Mouse (Mus musculus) G1E (cell line): ENCODE measurements around the gene Kcna1. TPM values are rescaled to one million over a fixed set of nuclear protein-coding genes. Genes with fewer than 3 reads are reported as not detected.

Experiments used
- ATAC-seq: 2 replicates; pipeline ENCODE4 v1.8.0; 2016; ENCODE audit warnings: mild to moderate bottlenecking; ENCODE audit not compliant: insufficient number of reproducible peaks, poor library complexity, low FRiP score, severe bottlenecking; ENCODE audit errors: extremely low read depth
- DNase-seq: peaks from one replicate; pipeline ENCODE4 v3.0.0; 2012; ENCODE audit warnings: low spot score
- H3K27me3 ChIP-seq: 2 replicates; pipeline ENCODE4 v1.6.1; 2012; ENCODE audit warnings: mild to moderate bottlenecking, low read length, inconsistent platforms; ENCODE audit not compliant: insufficient read depth
- H3K36me3 ChIP-seq: replicated peaks from 2 replicates; pipeline ENCODE3; 2012; ENCODE audit warnings: mild to moderate bottlenecking, inconsistent platforms
- H3K4me1 ChIP-seq: 2 replicates; pipeline ENCODE4 v1.6.1; 2012; ENCODE audit warnings: low read depth, low read length, inconsistent platforms, mixed read lengths; ENCODE audit not compliant: insufficient read depth
- H3K4me3 ChIP-seq: 2 replicates; pipeline ENCODE4 v1.5.1; 2012; ENCODE audit warnings: low read depth, mild to moderate bottlenecking, inconsistent platforms, low read length, moderate library complexity, mixed read lengths
- H3K9me3 ChIP-seq: replicated peaks from 2 replicates; pipeline ENCODE4 v1.6.1; 2012; ENCODE audit warnings: inconsistent platforms
- CTCF ChIP-seq: IDR thresholded peaks from 2 replicates; pipeline ENCODE4 v1.5.1; 2012; ENCODE audit warnings: low read depth, low read length, inconsistent platforms, mixed read lengths
- GATA1 ChIP-seq: IDR thresholded peaks from 2 replicates; pipeline ENCODE4 v1.6.1; 2012; ENCODE audit warnings: borderline replicate concordance, low read length, inconsistent platforms, mixed read lengths
- GATA2 ChIP-seq: IDR thresholded peaks from 2 replicates; pipeline ENCODE4 v1.6.1; 2012; ENCODE audit warnings: low read depth, low read length, inconsistent platforms, borderline replicate concordance
- POLR2AphosphoS5 ChIP-seq: IDR thresholded peaks from 2 replicates; pipeline ENCODE4 v1.6.1; 2012; ENCODE audit warnings: low read depth, low read length, inconsistent platforms; ENCODE audit not compliant: insufficient replicate concordance
- TAL1 ChIP-seq: conservative IDR thresholded peaks from 2 replicates; pipeline ENCODE4 v1.6.1; 2012; ENCODE audit warnings: low read depth, low read length, inconsistent platforms, mixed read lengths
- polyA plus RNA-seq: library from polyadenylated mRNA; stranded (reverse); fragments of >175 nt; gene quantifications from 2 replicates; pipeline ENCODE4 v1.2.3, GENCODE M21; 2012
- total RNA-seq, 2 experiments: library from RNA; stranded (forward) in 1 of 2; stranded (reverse) in 1 of 2; fragments of 200-1000 nt in 1 of 2; fragments of >200 nt in 1 of 2; fragmentation: Nextera tagmentation in 1 of 2; gene quantifications; 2 replicates each; pipeline ENCODE4 v1.2.3; 2014 to 2017

Kcna1 gene
- total and polyA plus RNA-seq, 3 experiments, result 0.05 TPM; not detected in 2

GRCm38 (mm10) chr6:126657646-126658394, 11.6 kb upstream of the Kcna1 start:
- DNase-seq (no peak), ATAC-seq (no peak)
- H3K4me1 ChIP-seq, result no peaks in the 10 kb centered on the region
- no peak for TF ChIP-seq POLR2AphosphoS5
- TF ChIP-seq GATA2, result no peak
- no peak for TF ChIP-seq CTCF
- TF ChIP-seq TAL1, result no peak
- no peak for TF ChIP-seq GATA1
- H3K9me3 ChIP-seq, result peaks cover 62% of the 10 kb centered on the region
- no peaks in the 10 kb centered on the region for H3K27me3 ChIP-seq
- no peaks in the 10 kb centered on the region for H3K36me3 ChIP-seq
- no peak overlapping the region for H3K4me3 ChIP-seq

DNA sequence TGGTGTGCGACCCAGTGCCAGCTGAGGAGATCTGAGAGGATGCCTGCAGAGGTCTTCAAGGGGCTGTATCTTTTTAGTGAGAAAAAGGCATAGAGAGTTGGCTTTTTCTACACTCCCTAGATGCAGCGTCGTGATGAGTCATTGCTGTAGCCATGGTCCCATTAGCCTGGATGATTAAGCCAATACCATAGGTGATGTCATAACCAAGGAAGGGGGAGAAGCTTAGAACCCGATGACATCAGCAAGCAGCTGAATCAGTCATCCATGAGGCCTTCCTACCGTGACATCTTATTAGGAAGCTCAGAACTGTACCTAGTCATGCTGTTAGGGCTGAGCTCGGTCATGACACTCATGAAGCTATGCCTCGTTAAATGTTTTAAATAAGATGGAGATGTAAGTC, 7.4 kb upstream of the Kcna1 start:
- Histone ChIP-seq H3K36me3 (no peaks in the 10 kb centered on the region), H3K27me3 (no peaks in the 10 kb centered on the region), H3K9me3 (peaks cover 65% of the 10 kb centered on the region), H3K4me1 (no peaks in the 10 kb centered on the region), H3K4me3 (no peak overlapping the region)
- no peak for TF ChIP-seq CTCF
- no peak for TF ChIP-seq GATA2
- no peak for TF ChIP-seq POLR2AphosphoS5
- TF ChIP-seq GATA1, result no peak
- TF ChIP-seq TAL1, result no peak
- 0 out of 2 replicates have a peak, but pooled peaks have one; percentile 6 for ATAC-seq
- no peak for DNase-seq

GRCm38 (mm10) chr6:126645644-126646358, 383 bp downstream of the Kcna1 start:
- Histone ChIP-seq H3K9me3 (peaks cover 79% of the 10 kb centered on the region), H3K36me3 (no peaks in the 10 kb centered on the region), H3K4me3 (no peak overlapping the region), H3K4me1 (no peaks in the 10 kb centered on the region), H3K27me3 (no peaks in the 10 kb centered on the region; the same call in 1 of the 2 replicates)
- ATAC-seq (no peak), DNase-seq (no peak)
- no peak for TF ChIP-seq GATA1

DNA sequence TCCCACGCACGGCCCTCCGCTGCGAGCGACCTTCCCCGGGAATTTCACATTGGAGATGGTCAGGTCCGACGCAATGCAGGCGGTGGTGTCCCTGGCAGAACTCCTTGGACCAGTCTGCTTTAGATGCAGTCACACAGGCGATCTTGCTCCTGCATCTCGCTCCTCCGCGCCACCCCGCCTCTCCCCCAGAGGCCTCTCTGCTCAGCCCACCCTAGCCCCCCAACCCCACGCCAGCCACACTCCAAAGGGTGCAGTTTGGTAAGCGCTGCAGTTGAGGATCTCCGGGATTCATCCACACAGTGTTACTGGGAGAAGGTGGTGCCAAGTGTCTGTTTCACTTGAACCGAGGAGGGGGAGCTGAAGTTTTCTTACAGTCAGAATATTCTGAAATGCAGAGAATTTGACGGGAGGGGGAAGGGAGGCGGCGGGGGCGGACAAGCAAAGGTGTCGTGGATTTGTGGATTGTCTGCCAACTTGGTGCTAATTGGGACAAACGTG, 1.1 kb downstream of the Kcna1 start:
- Histone ChIP-seq H3K36me3 (no peaks in the 10 kb centered on the region), H3K27me3 (no peaks in the 10 kb centered on the region; the same call in 1 of the 2 replicates), H3K9me3 (peaks cover 75% of the 10 kb centered on the region), H3K4me1 (no peaks in the 10 kb centered on the region), H3K4me3 (no peak overlapping the region; the same call in 1 of the 2 replicates)
- ATAC-seq (no peak), DNase-seq (no peak)
- TF ChIP-seq POLR2AphosphoS5 (no peak), GATA2 (no peak), GATA1 (no peak), TAL1 (no peak), CTCF (no peak)

GRCm38 (mm10) chr6:126644181-126645043, 1.8 kb downstream of the Kcna1 start:
- no peak overlapping the region; the same call in 1 of the 2 replicates for H3K4me3 ChIP-seq
- H3K4me1 ChIP-seq, result no peaks in the 10 kb centered on the region
- H3K9me3 ChIP-seq, result peaks cover 73% of the 10 kb centered on the region
- no peaks in the 10 kb centered on the region; the same call in 1 of the 2 replicates for H3K27me3 ChIP-seq
- ATAC-seq, result no peak
- no peaks in the 10 kb centered on the region for H3K36me3 ChIP-seq
- no peak for TF ChIP-seq TAL1
- TF ChIP-seq GATA2, result no peak
- no peak for TF ChIP-seq GATA1
- no peak for TF ChIP-seq CTCF
- no peak for TF ChIP-seq POLR2AphosphoS5
- no peak for DNase-seq
